Mouse (Mus musculus) fibroblast of lung, adult 2 months (primary cell): ENCODE data around the gene 2810006K23Rik.
"Not testable (repeated sequence)": the region's sequence is repeated elsewhere in the genome, so short reads cannot be mapped to it uniquely, and the experiment has no call there.

Experiments
- DNase-seq: peaks from one replicate; pipeline ENCODE4 v3.0.0-alpha.2; 2011; ENCODE audit warnings: low read depth

Gene 2810006K23Rik

DNA sequence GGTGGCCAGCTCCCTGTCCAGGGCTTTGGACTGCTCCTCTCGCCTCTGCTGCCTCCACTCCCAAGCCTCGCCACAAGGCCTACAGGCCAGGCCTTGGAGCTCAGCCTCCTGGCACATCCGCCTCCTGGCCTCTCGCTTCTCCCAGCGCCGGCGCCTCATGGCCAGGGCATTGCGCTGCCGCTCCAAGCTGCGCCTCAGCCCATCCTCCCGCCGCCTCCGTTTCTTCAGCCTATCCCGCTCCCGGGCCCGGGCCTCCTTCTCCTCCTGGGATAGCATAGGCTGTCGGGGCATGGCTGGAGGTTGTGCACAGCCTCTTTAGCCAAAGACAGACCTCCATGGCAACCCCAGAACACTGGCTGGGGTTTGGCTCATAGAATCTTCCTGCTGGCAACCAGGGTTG, 21.3 kb downstream of the 2810006K23Rik start:
- DNase-seq: no peak

GRCm38 (mm10) chr5:124350350-124350749, 22.5 kb downstream of the 2810006K23Rik start:
- DNase-seq: no peak

DNA sequence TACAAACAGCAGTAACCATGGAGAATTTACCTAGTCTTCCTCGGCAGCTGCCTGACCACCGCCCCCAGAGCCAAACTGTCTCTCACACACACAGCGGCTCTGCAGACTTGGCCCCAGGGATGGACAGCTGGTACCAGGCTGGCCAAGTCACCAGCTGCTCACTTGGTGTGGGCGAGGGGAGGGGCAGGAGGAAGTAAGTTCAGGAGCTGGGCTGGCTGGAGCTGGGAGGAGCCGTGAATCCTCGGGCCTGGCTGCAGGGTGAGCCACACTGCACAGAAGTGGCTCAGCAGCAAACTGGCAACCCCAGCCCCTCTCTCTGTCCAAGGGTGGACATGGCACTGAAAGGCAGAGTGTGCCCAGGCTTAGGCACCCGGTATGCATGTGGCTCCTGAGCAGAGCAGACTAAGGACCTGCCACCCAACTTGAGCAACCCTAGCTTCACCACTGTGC, 23.2 kb downstream of the 2810006K23Rik start:
- DNase-seq: peak; percentile 70

- DNase-seq: no peak
Observed at GRCm38 (mm10) chr5:124351604-124352003, 23.7 kb downstream of the 2810006K23Rik start.

DNA sequence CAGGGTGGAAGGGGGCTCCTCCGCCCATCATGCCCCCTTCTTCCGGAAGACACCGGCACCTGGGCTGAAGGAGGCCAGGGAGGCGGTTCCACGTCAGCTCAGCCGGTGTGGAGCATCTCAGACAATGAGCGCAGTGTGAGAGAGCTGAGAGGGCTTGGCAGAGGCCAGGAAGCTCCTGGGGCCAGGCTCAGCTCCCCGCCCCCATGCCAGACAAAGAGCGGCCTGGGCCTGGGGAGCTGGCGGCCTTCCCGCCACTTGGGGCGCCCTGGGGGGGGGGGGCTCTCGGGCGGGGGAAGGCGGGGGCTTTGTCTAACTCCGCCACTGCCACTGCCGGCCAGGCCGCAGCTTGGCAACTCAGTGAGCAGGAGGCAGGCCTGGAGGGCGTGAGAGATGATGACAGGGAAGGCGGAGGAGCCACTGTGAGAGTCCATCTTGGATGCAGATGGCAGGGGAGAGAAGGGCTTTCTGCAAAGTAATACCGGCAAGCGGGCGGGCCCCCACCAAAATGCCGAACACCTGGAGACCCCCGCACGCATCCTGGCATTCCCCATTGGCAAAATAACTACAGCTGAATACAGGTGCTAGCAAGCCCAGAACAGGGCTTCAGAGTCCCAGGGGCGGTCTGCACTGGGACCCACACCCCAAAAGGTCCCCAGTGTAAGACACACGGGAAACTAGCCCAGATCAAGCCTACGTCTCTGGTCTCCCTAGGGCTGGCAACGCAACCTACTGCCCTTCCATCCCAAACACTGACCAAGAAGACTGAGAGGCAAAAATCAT, 24.4 kb downstream of the 2810006K23Rik start:
- peak; percentile 73 for DNase-seq

DNA sequence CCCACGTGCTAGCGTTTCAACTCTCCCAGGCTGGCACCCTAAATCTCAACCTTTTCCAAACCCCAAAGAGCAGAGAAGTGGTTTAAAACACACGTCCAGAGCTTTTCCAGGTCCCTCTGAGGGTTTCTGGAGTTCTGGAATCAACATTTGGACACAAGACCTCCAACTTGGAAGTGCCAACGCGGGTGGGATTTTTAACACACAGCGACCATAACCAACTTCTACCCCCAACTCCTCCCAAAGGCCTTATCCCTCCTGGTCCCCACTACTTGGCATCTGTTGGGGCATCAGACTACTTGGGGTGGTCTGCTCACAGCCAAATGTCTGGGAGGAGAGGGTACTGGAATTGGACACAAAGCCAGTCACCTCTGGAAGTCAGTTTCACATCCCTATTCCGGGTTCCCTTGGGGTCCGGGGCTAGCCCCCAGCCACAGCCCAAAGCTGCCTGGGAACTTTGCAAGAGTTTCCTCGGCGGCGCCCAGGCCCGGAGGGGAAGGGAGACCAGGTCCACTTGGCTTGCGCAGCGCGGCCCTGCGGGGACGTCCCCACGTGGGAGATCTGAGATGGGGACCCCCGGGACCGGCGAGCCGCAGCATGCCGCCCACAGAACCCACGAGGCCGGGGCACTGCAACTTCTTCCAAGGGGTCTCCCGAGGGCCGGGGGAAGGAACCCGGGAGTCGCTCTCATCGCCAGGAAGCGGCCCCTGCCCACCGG, 25.3 kb downstream of the 2810006K23Rik start:
- DNase-seq: no peak

- DNase-seq: no peak
Observed at GRCm38 (mm10) chr5:124353726-124354547, 26.0 kb downstream of the 2810006K23Rik start.

GRCm38 (mm10) chr5:124354574-124355424, 26.9 kb downstream of the 2810006K23Rik start:
- DNase-seq: no peak

DNA sequence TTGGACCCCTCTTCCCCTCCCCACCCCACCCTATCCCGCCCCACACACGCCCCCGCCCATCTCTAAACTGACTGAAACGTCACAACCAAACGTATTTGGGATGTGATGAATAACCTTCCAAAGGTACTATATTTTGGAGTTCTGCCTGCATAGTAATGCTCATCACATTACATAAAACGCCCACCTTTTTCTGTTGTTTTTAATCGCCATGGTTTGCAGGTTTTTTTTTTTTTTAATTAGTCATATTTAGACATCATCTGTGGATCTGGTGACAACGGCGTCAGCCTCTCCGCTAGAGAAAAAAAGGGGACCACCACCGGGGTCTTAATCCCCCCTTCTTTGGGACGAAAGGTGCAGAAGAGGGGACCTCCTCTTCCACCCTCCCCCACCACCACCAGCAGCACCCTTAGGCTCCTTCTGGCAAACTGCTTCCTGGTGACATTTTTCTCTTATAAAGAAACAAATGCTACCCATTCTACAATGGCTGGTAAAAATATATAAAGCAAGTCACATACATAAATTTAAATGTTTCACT, 27.6 kb downstream of the 2810006K23Rik start:
- no peak for DNase-seq

- DNase-seq: no peak
Observed at GRCm38 (mm10) chr5:124356695-124357094, 28.8 kb downstream of the 2810006K23Rik start.

- no peak for DNase-seq
Observed at GRCm38 (mm10) chr5:124359641-124360040, 31.8 kb downstream of the 2810006K23Rik start.

GRCm38 (mm10) chr5:124362982-124363381, 35.1 kb downstream of the 2810006K23Rik start, which contains the start of gene Cdk2ap1:
Cdk2ap1 (minus strand) TSS chr5:124363082.
- DNase-seq: not testable (repeated sequence)

GRCm38 (mm10) chr5:124364173-124364918, 36.5 kb downstream of the 2810006K23Rik start:
- DNase-seq: no peak

DNA sequence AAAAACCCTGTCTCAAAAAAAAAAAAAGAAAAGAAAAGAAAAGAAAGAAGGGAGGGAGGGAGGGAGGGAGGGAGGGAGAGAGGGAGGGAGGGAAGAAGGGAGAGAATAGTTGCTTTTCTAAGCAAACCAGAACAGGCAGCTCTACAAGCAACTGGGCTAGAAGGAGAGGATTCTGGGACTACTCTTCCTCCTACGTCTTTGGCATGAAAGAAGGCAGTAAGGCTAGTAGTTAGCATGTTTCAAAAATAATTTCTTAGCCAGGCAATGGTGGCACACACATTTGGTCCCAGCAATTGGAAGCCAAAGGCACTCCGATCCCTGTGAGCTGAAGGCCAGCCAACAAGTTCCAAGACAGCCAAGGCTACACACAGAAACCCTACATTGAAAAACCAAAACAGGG, 37.9 kb downstream of the 2810006K23Rik start:
- no peak for DNase-seq

DNA sequence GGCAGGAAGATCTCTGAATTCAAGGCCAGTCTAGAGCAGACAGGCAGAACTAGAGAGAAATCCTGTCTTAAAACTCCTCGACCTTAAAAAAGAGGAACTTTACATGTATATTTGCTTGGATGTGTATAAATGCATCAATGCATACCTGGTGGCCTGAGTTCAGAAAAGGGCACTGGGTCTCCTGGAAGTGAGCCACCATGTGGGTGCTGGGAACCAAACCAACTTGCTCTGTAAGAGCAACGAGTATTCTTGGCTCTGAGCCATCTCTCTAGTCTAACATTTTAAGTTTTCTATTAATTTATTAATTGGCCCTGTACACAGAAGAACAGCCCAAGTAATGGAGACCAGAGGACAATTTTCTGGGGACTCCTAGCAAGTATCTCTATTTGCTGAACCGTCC, 38.8 kb downstream of the 2810006K23Rik start:
- no peak for DNase-seq

DNA sequence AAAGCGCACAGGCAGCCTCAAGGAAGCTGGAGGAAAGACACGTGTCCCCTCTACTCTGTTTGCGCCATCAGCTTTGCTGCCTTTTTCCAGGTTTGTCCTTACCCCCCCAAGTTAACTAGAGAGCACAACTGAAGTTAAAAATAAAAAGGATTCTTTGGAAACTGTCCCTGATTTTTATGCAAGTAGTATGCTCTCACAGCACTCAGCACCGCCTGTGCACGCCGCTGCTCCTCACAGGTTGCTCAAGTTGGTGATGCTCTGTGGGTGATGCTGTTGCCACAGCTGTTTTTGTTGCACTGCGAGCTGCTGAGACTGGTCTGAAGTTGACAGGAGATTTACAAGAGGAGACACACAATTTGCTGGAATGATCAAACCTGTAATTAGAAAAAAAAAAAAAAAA, 46.4 kb downstream of the 2810006K23Rik start:
- DNase-seq: no peak

DNA sequence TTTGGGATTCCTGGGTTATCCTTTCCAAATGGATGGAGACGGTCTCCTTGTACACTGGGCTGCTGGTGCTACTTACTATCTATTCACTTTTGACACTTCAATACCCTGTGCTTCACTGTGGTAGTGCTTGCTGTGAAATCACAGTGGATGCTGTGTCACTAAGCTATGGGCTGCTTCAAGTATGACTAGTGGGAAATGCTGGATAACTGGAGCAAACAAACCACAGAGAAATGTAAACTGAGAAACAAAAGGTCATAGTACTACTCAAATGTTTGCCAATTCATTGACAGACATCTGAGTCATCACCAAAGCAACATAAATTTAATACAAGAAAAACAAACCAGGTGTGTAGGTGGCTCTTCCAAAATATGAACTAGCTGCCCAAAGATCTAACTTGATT, 48.5 kb downstream of the 2810006K23Rik start:
- DNase-seq: no peak

- no peak for DNase-seq
Observed at GRCm38 (mm10) chr5:124377149-124377548, 49.3 kb downstream of the 2810006K23Rik start.

GRCm38 (mm10) chr5:124380121-124380520, 52.2 kb downstream of the 2810006K23Rik start:
- no peak for DNase-seq

DNA sequence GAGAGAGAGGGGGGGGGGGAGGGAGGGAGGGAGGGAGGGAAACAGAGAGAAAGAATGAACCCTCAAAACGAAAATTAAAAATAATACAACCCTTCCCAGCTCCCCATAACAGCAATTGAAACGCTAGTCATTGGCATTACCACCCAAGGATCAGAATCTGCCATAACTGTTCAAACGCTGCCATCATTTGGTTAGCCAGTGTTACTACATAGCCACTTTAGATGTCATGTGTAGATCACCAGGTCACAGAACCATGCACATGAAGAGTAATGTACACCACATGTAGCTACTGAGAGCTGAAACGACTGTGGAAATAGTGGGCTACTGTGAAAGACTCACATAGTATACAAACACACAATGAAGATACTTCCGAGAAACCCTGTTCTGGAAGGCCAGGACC, 60.0 kb downstream of the 2810006K23Rik start:
- no peak for DNase-seq
